Mouse (Mus musculus): ENCODE data around the gene AB124611.
"Not testable (repeated sequence)": the region's sequence is repeated elsewhere in the genome, so short reads cannot be mapped to it uniquely, and the experiment has no call there.

AB124611 gene

GRCm38 (mm10) chr9:21559151-21559550 is 33.2 kb downstream of the AB124611 start:
- in situ Hi-C loops (cut with MboI, MseI) = no loop called here

GRCm38 (mm10) chr9:21564420-21564819 is 38.4 kb downstream of the AB124611 start:
- in situ Hi-C loops (cut with MboI, MseI) = no loop called here

- in situ Hi-C loops (cut with MboI, MseI) = no loop called here
These were observed 39.1 kb downstream of the AB124611 start for GRCm38 (mm10) chr9:21565004-21565586.

GRCm38 (mm10) chr9:21566538-21566937 is 40.6 kb downstream of the AB124611 start:
- in situ Hi-C loops (cut with MboI, MseI) = no loop called here

- in situ Hi-C loops (cut with MboI, MseI) = no loop called here
These were observed 41.1 kb downstream of the AB124611 start for GRCm38 (mm10) chr9:21567051-21567450.

- in situ Hi-C loops (cut with MboI, MseI) = no loop called here
These were observed 42.8 kb downstream of the AB124611 start for GRCm38 (mm10) chr9:21568657-21569255.

GRCm38 (mm10) chr9:21574012-21574801 is 48.2 kb downstream of the AB124611 start:
- in situ Hi-C loops (cut with MboI, MseI) = no loop called here

GRCm38 (mm10) chr9:21575253-21575652 is 49.3 kb downstream of the AB124611 start:
- in situ Hi-C loops (cut with MboI, MseI) = no loop called here

GRCm38 (mm10) chr9:21576286-21576685 is 50.3 kb downstream of the AB124611 start:
- in situ Hi-C loops (cut with MboI, MseI) = no loop called here

- in situ Hi-C loops (cut with MboI, MseI) = no loop called here
These were observed 52.2 kb downstream of the AB124611 start for GRCm38 (mm10) chr9:21578226-21578625.

GRCm38 (mm10) chr9:21585401-21585800 is 59.4 kb downstream of the AB124611 start:
- in situ Hi-C loops (cut with MboI, MseI) = no loop called here

- in situ Hi-C loops (cut with MboI, MseI) = no loop called here
These were observed 61.8 kb downstream of the AB124611 start for GRCm38 (mm10) chr9:21587678-21588349.

GRCm38 (mm10) chr9:21588350-21588749 is 62.4 kb downstream of the AB124611 start:
- in situ Hi-C loops (cut with MboI, MseI) = no loop called here

- in situ Hi-C loops (cut with MboI, MseI) = no loop called here
These were observed 63.6 kb downstream of the AB124611 start for GRCm38 (mm10) chr9:21589538-21589937.

GRCm38 (mm10) chr9:21591127-21591830 is 65.3 kb downstream of the AB124611 start:
- in situ Hi-C loops (cut with MboI, MseI) = no loop called here

GRCm38 (mm10) chr9:21591831-21592702 is 66.1 kb downstream of the AB124611 start:
- in situ Hi-C loops (cut with MboI, MseI) = no loop called here

- in situ Hi-C loops (cut with MboI, MseI) = no loop called here
These were observed 66.7 kb downstream of the AB124611 start, which contains the start of the genes Timm29 and Yipf2 for GRCm38 (mm10) chr9:21592703-21593121. Timm29 (plus strand) TSS chr9:21592722. Yipf2 (minus strand) TSS chr9:21592828.

GRCm38 (mm10) chr9:21593122-21593721 is 67.2 kb downstream of the AB124611 start:
- in situ Hi-C loops (cut with MboI, MseI) = no loop called here

- in situ Hi-C loops (cut with MboI, MseI) = not testable (repeated sequence)
These were observed 68.4 kb downstream of the AB124611 start for GRCm38 (mm10) chr9:21594350-21594749.

GRCm38 (mm10) chr9:21594838-21595237 is 68.9 kb downstream of the AB124611 start:
- in situ Hi-C loops (cut with MboI, MseI) = no loop called here
